Mouse (Mus musculus) frontal cortex, adult (tissue): Measurements from ENCODE around the gene Pxylp1.
A peak's percentile ranks its signal among the peaks of the same experiment; 100 is the strongest.

ENCODE experiments used
- ATAC-seq: cut with Nextera tagmentation; 2 replicates; pipeline ENCODE4 v1.9.2; 2017; ENCODE audit warnings: mild to moderate bottlenecking, moderate library complexity, mixed read lengths; ENCODE audit not compliant: low TSS enrichment

Pxylp1 gene

DNA sequence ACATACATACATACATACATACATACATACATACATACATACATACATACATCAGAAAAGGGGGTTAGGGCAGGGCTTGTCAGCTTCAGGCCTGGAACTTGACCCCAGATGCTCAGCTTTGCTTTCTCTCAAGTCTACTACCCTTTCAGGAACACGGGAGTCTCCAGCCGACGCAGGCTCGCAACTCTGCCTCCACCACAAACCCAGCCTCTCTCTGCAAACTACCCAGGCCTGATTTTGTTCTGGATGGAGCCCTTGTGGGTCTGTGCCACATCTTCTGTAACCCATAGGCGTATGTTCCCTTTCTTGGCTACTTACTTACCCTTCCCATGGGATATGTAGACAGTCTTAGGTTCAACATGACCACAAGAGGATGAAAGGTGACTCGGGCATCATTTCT is 1.7 kb downstream of the Pxylp1 start:
- no peak for ATAC-seq

DNA sequence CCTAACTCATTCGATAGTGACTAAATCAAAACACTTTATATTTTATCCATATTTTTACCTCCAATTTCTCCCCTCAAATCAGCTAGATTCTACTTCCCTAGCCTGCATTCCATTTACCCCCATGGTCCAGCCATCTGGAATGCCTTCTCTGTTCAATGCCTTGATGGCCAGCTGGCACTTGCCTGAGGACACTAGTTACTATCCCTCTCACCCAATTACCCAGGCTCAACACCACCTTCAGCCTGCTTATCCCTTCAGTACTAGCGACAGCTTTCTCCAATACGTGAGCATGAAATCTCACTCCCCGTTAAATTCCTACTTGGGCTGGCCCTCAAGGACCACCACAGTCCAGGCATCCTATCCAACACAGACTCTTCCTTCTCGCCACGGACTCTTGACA is 2.2 kb downstream of the Pxylp1 start:
- ATAC-seq, result no peak

DNA sequence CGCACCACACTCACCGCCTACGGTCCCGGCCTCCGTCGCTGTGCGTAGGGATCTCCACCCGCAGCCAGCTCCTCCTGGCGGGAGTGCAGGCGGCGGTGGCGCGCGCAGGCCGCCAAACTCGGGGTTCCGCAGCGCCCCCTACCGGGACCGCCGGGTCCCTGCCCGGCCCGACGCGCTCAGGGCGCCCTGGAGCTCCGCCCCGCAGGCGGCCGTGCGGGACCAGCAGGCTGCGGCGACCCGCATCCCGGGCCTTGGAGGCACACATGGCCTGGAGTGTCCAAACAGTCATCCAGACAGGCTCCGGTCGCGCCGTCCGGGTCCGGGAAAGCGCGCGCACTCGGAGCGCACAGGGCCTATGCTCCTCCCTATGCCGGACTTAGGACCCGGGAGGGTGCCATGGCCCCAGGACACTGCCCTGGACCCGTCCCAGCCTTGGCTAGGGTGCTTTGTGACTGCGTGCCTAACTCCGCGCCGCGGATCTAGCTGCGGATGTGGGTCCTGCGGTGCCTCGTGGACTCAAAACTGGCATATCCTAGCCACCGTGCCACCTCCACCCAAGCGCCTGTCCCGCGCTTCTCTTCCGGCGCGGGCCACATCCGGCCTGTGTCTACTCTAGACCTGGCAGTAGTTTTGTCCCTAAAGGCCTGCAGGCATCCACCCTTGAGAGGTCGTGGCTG is 3.0 kb downstream of the Pxylp1 start:
- ATAC-seq, result peak; percentile 87

DNA sequence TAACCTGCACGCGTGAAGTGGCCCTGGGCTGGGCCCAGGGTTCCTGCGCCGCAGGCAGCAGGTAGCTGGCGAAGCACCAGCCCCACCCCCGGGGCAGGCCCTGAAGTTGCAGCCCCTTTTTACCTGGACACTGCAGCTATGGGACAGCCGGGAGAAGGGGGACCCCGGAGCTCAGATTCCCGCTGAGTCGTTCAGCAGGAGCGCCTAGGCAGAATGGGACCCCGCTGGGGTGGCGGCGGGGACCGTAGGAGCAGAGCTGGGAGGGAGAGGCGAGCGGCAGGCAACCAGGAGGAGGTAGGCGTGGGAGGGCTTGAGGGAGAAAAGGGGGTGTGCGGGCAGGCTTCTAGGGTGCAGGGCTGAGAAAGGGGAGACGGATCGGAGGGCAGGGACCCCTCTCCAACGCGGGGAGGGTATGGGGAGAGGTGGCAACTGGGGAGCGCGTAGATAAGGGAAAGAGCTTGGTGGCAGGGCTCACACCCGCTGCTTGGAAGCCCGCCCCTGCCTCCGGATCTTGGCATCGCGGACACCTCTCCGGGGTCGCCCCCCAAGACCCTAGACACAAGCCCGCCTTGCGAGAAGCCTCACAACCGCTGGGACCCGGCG is 3.6 kb downstream of the Pxylp1 start:
- peak; percentile 56 for ATAC-seq

DNA sequence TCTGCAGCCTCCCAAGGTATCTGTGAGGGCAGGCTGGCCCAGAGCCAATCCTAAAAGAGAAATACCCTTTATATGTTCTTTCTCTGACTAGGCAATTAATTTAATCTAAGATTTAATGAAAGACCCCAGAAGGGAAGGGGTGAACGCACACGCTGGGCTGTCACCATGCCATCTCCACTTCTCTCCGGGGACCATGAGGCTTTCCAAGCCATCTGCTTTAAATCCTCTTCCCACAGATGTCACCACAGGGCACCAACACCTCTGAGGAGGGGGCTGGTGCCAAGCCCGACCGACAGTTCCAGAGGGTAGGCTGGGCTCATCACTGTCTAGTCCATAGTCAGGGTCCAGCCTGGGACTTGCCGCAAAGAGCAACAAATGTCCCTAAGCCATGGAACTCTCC is 4.5 kb downstream of the Pxylp1 start:
- no peak for ATAC-seq

DNA sequence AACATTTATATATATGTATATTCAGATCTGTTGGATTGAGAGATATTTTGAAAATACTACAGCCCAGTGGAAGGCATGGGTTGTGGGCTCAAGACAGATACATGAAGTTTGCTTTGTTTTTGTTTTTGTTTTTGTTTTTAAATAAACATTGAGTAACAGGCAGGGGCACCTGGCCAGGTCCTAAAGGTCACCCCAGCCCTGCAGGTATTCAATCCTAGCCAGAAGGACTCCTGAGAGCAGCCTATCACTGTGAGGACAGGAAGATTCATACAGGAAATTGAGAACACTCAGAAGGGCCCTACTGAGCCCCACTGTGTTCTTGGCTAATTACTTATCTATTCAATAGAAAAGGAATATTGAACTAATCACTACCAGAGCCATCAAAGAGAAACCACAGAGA is 5.0 kb downstream of the Pxylp1 start:
- no peak for ATAC-seq

DNA sequence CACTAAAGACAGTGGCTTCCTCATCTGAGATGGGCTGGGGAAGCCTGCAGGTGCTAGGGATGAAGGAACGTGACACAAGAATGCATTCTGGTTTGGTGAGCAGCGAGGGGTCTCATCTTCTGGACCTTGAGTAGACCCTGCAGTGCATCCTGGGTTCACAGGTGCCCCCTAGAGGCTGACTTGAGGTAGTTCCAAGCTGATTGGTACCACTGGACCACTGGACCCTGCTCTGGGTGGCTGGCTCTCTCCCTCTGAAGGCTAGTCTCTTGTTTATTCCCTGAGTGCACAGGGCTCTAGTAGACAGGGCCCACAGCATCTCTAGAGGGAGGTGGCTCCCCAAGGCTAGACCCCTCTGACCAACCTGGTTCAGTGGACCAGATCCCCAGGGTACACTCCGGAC is 6.7 kb downstream of the Pxylp1 start:
- no peak for ATAC-seq

DNA sequence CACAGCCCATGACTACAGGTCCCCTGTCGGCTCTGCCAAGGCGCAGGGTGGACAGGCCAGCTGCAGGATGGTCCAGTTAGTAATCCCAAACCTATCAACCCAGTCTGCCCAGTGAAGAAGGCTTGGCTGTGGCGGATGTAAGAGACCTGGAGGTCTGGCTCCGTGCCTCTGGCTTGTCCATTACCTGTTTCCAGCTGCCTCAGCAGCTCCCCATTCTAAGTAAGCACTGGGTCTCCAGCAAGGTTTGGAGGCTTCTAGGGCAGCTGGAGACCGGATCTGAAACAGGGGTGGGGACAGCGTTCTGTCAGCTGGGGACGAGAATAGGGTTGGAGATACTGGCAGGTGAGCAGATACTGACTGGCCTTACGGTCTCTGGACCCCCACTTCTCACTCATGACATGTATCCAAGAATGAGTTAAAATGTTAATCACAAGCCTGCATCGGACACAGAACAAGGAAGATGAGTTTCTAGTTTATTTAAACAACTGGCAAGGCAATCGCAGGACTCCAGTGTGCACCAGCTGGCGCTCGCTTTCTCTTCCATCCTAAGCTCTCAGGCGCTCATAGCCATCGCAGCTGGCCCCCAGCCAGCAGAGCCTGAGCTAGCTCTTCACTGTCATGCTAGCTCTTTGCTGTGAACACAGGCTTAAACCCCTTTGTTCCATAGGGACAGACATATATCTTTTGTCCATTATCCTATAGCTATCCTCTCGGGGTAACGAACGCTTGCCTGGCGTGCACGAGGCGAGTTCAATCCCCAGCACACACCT is 9.8 kb downstream of the Pxylp1 start:
- no peak for ATAC-seq

DNA sequence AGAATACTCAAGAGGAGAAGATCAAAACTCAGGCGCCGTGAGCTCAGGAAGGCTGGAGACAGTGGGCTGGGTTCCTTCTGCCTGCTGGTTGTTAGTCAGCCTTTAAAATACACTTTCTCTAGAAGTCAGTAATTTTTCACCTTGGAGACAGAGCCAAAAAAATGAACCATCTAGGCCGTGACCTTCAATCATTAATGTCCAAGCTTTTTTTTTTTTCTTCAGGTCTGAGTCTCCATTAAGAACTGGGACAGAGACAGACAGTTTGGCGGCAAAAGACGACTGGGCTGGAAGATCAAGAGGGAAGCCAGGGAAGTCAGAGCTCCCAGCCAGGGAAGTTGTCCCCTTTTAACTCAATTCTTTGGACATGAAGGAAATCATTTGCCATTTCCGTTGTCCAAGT is 10.6 kb downstream of the Pxylp1 start:
- no peak for ATAC-seq

DNA sequence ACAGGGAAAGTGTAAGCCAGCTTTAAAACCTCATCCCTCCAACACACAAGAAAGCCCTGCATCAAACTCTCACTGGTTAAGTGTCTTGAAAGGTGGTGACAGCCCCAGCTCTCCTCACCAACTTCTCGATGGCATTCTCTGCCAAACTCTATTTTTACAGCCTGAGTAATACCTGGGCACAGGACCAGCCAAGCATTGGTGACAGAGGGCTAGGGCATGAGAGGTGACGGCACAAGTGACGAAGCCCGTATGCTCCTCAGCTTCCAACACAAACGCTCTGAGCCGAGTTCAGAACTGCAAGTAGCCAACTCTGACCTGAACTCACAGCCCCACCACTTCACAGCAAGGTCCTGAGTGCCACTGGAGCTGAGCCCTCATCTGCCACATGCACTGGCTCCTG is 13.4 kb downstream of the Pxylp1 start:
- peak; percentile 18; the same call in 1 of the 2 replicates for ATAC-seq

DNA sequence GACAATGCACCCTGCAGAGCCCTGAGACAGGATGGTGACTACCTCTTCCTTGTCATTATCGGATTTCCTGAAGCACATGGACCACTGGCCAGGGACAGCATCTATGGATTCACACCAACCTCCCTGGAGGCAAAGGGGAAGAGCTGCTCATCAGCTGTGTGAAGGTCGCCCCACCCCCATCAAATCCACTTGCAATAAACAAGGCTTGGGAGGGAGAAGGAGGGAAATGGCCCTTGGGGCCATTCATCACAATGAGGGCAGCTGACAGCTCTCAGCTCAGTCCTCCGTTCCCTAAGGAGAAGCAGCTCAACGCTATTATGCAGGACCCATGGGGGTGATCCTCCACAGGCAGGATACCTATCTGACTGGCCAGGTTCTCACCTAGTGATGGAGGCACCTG is 14.0 kb downstream of the Pxylp1 start:
- no peak for ATAC-seq

DNA sequence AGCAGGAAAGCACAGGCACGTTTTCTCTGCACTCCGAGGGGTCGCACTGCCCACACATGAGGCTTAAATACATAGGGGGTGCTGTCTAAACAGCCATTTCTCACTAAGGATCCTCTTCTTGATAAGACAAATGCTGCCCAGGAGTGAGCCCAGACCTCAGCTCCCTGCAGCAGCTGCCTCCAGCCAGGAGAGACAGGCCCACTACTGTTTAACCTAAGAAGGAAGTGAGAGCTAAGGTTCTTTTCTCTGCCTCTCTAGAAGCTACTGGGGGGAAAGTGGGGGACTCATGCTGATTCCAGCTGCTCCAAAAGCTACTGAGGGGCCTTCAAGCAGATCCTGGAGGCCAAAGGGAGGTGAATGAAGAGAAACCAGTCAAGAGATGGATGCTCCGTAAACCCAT is 16.8 kb downstream of the Pxylp1 start:
- ATAC-seq, result no peak

DNA sequence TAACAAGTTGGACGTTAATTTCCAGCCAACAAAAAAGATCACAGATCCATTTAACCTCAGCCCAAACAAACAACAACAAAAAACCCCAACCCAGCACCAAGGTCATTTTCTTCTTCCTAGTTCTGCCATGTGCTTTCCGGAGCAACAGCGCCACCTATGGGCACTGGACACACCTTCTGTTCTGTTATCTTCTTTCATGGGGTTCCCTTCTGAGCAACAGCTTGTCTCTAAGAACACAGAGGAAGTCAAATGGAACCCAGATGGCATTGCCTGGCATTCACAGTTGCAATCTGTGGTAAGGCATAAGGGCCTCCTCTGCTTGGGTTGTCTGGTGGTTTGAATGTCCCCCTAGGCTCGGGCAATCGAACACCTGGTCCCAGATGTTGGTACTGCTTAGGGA is 19.4 kb downstream of the Pxylp1 start:
- peak; percentile 61 for ATAC-seq

DNA sequence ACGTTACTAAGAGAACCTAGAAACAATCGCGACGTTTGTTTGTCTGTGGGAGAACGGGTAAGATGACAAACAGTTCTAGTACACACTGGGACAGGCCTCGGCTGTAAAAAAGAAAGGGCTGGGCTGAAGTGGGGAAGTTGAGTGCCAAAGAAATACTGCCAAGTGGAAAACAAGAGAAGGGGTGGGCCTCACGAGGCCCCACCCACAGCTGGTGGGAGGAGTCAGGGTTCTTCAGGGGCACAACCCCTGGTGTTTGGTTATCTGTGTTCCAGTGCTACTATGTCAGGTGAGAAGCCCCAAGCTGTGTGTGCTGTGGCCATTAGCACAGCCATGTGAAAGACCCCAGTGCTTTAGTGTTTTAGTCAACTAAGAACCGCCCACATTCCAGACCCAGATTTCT is 22.4 kb downstream of the Pxylp1 start:
- ATAC-seq, result no peak

DNA sequence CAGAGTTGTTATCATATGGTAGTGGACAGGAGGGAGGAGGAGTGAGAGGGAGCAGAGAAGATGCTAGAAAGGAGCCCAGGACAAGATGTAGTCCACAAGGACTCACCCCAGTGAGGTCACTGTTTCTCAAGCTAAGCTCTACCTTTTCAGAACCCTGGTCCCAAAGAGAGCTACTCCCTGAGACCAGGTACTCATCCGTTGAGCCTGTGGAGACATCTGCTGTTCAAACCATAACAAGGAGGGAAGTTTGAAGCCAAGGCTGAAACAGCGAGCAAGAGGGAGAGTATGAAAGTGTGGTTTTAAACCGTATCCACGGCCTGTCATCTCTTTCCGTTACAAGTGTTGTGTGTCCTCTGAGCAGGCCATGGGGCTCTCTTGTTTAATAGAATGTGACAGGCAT is 22.9 kb downstream of the Pxylp1 start:
- no peak for ATAC-seq

DNA sequence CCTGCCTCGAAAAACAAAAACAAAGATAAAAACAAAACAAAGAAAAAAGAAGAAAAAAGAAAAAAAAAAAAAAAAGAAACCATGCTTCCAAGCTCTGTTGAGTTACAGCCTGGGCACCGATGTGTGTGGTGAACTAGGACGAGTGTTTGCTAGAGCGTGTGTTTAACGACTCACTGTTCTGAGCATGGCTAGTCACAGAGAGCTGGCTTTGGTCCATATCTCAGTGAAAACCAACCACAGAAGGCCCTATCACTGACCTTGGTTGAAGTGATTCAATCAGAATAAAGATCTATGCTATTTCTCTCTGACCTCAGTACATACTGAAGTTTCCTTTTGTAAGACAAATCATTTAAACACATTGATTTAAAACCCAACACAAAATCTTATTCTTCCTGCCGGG is 23.9 kb downstream of the Pxylp1 start:
- no peak for ATAC-seq

DNA sequence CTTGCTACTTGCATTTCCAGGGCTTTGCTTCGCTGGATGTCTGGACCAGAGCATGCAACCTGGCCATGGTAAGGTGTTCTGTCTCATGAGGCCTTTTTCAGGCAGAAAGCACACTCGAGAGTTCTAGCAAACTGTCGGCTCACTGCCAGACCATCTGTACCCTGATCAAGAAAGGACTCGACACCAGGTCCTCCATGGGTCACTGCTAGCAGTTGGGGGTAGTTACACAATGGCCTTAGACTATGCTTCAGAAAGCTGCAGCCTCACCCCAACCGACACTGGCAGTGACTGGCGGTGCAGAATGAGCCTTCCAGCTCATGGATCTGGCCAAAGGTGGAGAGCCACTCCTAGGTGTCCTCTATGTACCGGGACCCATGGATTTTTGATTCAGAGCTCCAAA is 25.3 kb downstream of the Pxylp1 start:
- ATAC-seq, result no peak

DNA sequence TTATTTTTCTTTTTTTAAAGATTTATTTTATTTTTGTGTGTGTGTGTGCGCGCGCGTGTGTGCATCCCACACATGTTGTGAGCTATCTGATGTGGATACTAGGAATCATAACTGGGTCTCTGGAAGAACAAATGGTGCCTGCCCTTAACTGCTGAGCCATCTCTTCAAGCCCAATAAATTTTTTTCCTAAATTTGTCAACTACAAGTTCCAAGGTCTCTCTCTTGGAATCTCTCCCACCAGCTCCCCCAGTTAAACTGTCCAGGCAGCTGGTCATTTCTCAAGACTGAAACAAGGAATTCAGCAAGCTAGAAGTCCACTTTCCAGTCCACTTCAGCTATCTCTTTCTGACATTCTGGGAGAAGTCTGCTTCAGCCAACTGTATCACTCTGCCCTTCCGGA is 26.3 kb downstream of the Pxylp1 start:
- ATAC-seq, result no peak

DNA sequence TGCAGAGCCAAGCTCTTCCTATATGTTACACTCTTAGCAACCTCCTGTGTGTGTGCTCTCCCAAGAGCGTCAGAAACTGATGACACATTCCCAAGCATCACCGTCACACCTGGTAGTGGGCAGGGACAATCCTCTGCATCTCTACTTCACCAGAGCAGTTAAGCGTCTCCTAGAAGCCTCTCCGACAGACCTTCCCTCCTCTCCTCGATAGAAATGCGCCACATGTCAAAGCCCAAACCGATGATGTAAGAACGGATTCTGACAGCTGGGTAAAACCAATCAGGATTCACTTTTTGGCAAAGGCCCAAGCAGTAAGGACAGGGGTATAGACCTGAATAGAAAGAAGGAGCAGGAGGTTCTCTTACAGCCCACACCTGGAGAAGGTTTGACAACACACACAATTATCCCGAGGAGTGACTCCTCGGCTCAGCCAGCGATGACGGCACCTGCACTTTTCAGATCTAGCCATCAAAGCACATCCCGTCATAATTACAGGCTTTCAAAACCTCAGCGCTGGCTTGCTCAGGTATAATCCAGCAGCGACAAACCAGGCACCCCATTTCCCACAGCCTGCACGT is 26.9 kb downstream of the Pxylp1 start:
- ATAC-seq, result peak; percentile 62

DNA sequence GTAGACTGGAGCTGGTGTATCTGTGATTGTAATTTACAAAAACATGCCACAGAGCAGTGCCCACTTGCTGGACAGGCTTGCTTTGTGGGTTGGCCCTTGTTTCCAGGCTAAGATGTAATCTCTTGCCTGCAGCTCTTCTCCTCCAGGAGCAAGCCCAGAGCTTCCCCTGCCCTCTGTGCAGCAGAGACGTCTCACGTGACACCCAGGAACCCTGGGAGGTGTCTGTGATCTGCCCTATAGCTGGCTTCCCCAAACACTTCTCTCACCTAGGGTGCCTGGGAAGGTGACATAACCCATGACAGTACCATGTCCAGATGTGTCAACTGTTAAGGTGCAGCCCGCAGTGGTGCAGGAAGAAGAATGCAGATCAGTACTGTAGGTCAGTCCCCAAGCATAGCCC is 28.9 kb downstream of the Pxylp1 start:
- no peak for ATAC-seq

DNA sequence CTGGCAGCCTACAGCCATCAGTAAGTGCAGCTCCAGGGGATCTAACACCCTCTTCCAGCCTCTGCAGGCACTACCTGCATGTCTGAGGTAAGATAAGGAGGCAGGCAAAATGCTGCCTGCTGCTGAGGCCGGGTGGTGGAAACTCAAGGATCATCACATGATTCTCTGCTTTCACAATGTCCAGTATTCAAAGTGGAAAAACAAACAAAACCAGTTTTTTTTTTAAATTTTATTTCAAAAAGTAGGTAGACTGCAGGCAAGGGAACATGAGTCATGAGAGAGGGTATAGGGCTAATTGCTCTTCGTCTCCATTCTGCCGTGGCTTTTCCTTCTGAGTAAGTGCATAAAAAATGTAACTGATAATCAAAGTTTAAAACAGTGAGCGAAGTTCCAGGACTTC is 29.6 kb downstream of the Pxylp1 start:
- no peak for ATAC-seq

DNA sequence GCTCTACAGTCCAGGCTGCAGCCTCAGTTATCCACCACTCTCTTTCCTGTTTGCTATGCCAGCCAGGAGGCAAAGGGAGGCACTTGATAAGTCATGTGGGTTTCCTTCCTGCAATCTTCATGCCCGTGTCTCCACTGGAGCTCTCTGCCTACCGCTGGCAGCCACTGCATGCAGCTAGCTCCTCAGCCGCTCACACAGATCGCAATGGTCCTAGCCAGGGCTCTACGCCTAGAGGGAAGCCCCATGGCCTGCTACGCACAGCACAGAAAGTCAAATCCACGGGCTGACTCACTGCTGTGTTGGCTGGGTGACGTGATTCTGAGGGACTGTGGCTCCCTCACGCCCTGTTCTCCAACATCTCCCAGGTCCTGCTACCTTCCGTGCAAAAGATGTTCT is 31.4 kb downstream of the Pxylp1 start:
- ATAC-seq, result peak; percentile 58
